Comparison of ENCODE assay signal across 8 mouse cellular contexts in the genomic region with DNA sequence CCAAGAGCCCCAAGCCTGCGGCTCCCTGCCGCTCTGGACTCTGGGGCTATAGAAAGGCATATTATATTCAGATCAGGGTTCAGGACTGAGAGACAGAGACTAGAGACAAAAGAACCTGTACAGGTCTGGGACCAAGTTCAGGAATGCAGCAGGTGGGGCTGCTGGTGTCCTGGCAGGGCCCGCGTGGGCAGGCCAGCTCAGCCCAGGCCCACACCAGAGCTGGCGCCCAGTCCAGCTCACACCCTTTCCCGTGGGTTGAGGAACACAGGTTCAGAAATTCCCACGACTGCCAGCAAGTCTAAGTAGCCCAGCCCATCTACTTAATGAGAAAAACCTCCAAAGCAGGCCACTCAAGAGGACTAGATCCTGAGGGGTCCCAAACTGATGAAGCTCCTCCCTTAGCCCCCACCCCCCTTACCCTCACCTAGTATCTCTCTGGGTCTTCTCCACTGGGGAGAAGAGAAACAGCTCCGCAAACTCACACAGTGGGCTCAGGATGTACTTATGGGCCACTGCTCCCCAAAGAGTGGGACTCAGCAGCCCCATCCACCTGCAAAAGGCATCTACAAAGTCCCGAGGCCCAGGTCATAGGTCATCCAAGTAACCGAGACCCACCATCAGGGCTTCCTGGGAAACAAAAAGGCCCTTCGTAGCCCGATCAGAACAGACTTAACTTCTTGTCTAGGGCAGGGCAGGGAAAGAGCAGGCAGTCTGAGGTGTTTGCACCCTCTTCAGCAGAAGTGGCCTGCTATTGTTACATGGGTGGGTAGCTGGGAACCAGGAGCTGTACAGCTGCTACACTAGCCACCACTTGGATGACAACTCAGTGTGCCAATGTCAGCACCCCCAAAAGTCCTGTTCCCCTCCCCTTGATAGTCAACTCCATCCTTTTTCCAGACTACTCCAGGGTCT. TPM values are rescaled to one million over a fixed set of nuclear protein-coding genes. Genes with fewer than 3 reads are reported as not detected.
DNase-seq lines count a peak whose midpoint lies in the region; ATAC-seq lines count a peak whose summit lies in the region.

No protein-coding gene starts in this region.

- H3K36me3 ChIP-seq in neural tube, embryonic 11.5 days (ENCODE audit: control insufficient read depth, insufficient read depth, low read length) = peaks cover 3% of the 10 kb centered on the region; the same call in 1 of the 2 replicates
- H3K36me3 ChIP-seq in hindbrain, embryonic 15.5 days = no peaks in the 10 kb centered on the region

- H3K27ac ChIP-seq in neural tube, embryonic 11.5 days (ENCODE audit: low read depth, low read length) = no peak overlapping the region; the same call in 1 of the 2 replicates
- H3K27ac ChIP-seq in hindbrain, embryonic 15.5 days (replicated peaks) = no peak overlapping the region

- WGBS in neural tube, embryonic 11.5 days = 67% methylated on average over 12 of the region's 12 CpGs
- WGBS in hindbrain, embryonic 15.5 days = 50% methylated on average over 12 of the region's 12 CpGs

- H3K4me2 ChIP-seq in neural tube, embryonic 11.5 days (ENCODE audit: low read depth) = peak overlapping the region; percentile 83
- peak overlapping the region; percentile 70; the same call in 1 of the 2 replicates for H3K4me2 ChIP-seq in hindbrain, embryonic 15.5 days

- intact Hi-C loops in heart, postnatal 36 days (cut with DNase I) = no loop called here
- intact Hi-C loops in left cerebral cortex, postnatal 25 days (cut with DNase I) = no loop called here
- intact Hi-C loops in left cerebral cortex, postnatal 10 days (cut with DNase I) = no loop called here

- peaks cover 48% of the 10 kb centered on the region for H3K4me1 ChIP-seq in neural tube, embryonic 11.5 days (ENCODE audit: control insufficient read depth, insufficient read depth, low read length)
- peaks cover 66% of the 10 kb centered on the region for H3K4me1 ChIP-seq in hindbrain, embryonic 15.5 days (replicated peaks)

- 0 out of 2 replicates have a peak overlapping the region, but pooled peaks have one; percentile 96 for H3K4me3 ChIP-seq in neural tube, embryonic 11.5 days (ENCODE audit: low read depth, low read length)
- no peak overlapping the region for H3K4me3 ChIP-seq in hindbrain, embryonic 15.5 days

- no peak for ATAC-seq in neural tube, embryonic 11.5 days (ENCODE audit: insufficient read depth, low FRiP score, low TSS enrichment)
- no peak for ATAC-seq in hindbrain, embryonic 15.5 days (ENCODE audit: low FRiP score, low read depth)

- H3K9me3 ChIP-seq in neural tube, embryonic 11.5 days (ENCODE audit: control insufficient read depth, low read length) = no peaks in the 10 kb centered on the region
- no peaks in the 10 kb centered on the region for H3K9me3 ChIP-seq in hindbrain, embryonic 15.5 days

- peak overlapping the region; percentile 14 for H3K9ac ChIP-seq in neural tube, embryonic 11.5 days (ENCODE audit: low read length)
- H3K9ac ChIP-seq in hindbrain, embryonic 15.5 days = no peak overlapping the region

- H3K27me3 ChIP-seq in neural tube, embryonic 11.5 days (ENCODE audit: control insufficient read depth, insufficient read depth, low read length) = no peaks in the 10 kb centered on the region
- H3K27me3 ChIP-seq in hindbrain, embryonic 15.5 days = no peaks in the 10 kb centered on the region

- DNase-seq in heart, adult 11 months = peak; percentile 93
- no peak for DNase-seq in heart, postnatal 36 days
- DNase-seq in neural tube, embryonic 11.5 days (ENCODE audit: low spot score) = no peak
- DNase-seq in neural tube, embryonic 10.5 days (ENCODE audit: extremely low spot score, low spot score) = no peak
- no peak for DNase-seq in left cerebral cortex, postnatal 25 days (ENCODE audit: low spot score in 2 of 2)
- DNase-seq in left cerebral cortex, postnatal 10 days (ENCODE audit: extremely low spot score in 1 of 2, low spot score in 2 of 2) = no peak
- no peak for DNase-seq in adrenal gland, postnatal 36 days

RNA-seq across cellular contexts. Expression of a gene that starts 3.6 kb away (rescaled TPM):
- total RNA-seq in heart, postnatal 36 days (2021) = 100 to 1,000 TPM; 141 to 143 TPM
- polyA plus RNA-seq in neural tube, embryonic 11.5 days (2014; fragmentation: Nextera tagmentation; extraction: Ambion mirVana) = 41.1 and 42.7 TPM in 2 replicates
- 82.7 and 84.9 TPM in 2 replicates for polyA plus RNA-seq in hindbrain, embryonic 15.5 days (2015; fragmentation: Nextera tagmentation; extraction: Ambion mirVana)
- total RNA-seq in left cerebral cortex, postnatal 25 days (2021) = 100 to 1,000 TPM; 243 to 261 TPM
- total RNA-seq in left cerebral cortex, postnatal 10 days (2021) = 100 to 1,000 TPM; 190 TPM
- total RNA-seq in adrenal gland, postnatal 36 days (2021) = 10 to 100 TPM; 96.3 to 96.5 TPM

RNA-seq across cellular contexts. Expression of a gene that starts 22.4 kb away (rescaled TPM):
- total RNA-seq in heart, postnatal 36 days (2021) = under 1 TPM; 0.14 to 0.25 TPM
- polyA plus RNA-seq in neural tube, embryonic 11.5 days (2014; fragmentation: Nextera tagmentation; extraction: Ambion mirVana) = 17.9 and 18.6 TPM in 2 replicates
- polyA plus RNA-seq in hindbrain, embryonic 15.5 days (2015; fragmentation: Nextera tagmentation; extraction: Ambion mirVana) = 3.3 and 3.4 TPM in 2 replicates
- 1 to 10 TPM in 1 of 2 experiments, under 1 TPM in 1; 0.94 to 1.1 TPM for total RNA-seq in left cerebral cortex, postnatal 25 days (2021)
- under 1 TPM; 0.83 to 0.99 TPM for total RNA-seq in left cerebral cortex, postnatal 10 days (2021)
- total RNA-seq in adrenal gland, postnatal 36 days (2021) = under 1 TPM; 0.66 to 0.76 TPM

RNA-seq across cellular contexts. Expression of a gene that starts 36.9 kb away (rescaled TPM):
- total RNA-seq in heart, postnatal 36 days (2021) = 10 to 100 TPM; 45.1 to 47.3 TPM
- polyA plus RNA-seq in neural tube, embryonic 11.5 days (2014; fragmentation: Nextera tagmentation; extraction: Ambion mirVana) = 30.0 and 35.3 TPM in 2 replicates
- polyA plus RNA-seq in hindbrain, embryonic 15.5 days (2015; fragmentation: Nextera tagmentation; extraction: Ambion mirVana) = 40.4 and 41.2 TPM in 2 replicates
- 10 to 100 TPM; 55.7 to 61.8 TPM for total RNA-seq in left cerebral cortex, postnatal 25 days (2021)
- 10 to 100 TPM; 43.8 to 45.0 TPM for total RNA-seq in left cerebral cortex, postnatal 10 days (2021)
- 100 to 1,000 TPM; 126 to 133 TPM for total RNA-seq in adrenal gland, postnatal 36 days (2021)

RNA-seq across cellular contexts. Expression of a gene that starts 41.2 kb away (rescaled TPM):
- total RNA-seq in heart, postnatal 36 days (2021) = 10 to 100 TPM; 44.7 to 52.6 TPM
- polyA plus RNA-seq in neural tube, embryonic 11.5 days (2014; fragmentation: Nextera tagmentation; extraction: Ambion mirVana) = 74.2 and 81.9 TPM in 2 replicates
- polyA plus RNA-seq in hindbrain, embryonic 15.5 days (2015; fragmentation: Nextera tagmentation; extraction: Ambion mirVana) = 102 and 121 TPM in 2 replicates
- 10 to 100 TPM; 58.3 to 66.4 TPM for total RNA-seq in left cerebral cortex, postnatal 25 days (2021)
- 10 to 100 TPM; 67.6 to 72.3 TPM for total RNA-seq in left cerebral cortex, postnatal 10 days (2021)
- total RNA-seq in adrenal gland, postnatal 36 days (2021) = 10 to 100 TPM; 81.9 to 90.1 TPM

RNA-seq across cellular contexts. Expression of a gene that starts 42.2 kb away (rescaled TPM):
- total RNA-seq in heart, postnatal 36 days (2021) = 1 to 10 TPM in 1 of 2 experiments, under 1 TPM in 1; 0.73 to 1.1 TPM
- not detected in 2 replicates for polyA plus RNA-seq in neural tube, embryonic 11.5 days (2014; fragmentation: Nextera tagmentation; extraction: Ambion mirVana)
- polyA plus RNA-seq in hindbrain, embryonic 15.5 days (2015; fragmentation: Nextera tagmentation; extraction: Ambion mirVana) = 0.10 and 0.13 TPM in 2 replicates
- 1 to 10 TPM; 1.2 TPM for total RNA-seq in left cerebral cortex, postnatal 25 days (2021)
- under 1 TPM; 0.49 to 0.71 TPM for total RNA-seq in left cerebral cortex, postnatal 10 days (2021)
- under 1 TPM; 0.10 to 0.30 TPM for total RNA-seq in adrenal gland, postnatal 36 days (2021)
